Mouse (Mus musculus) bone marrow, adult 2 months (tissue): ENCODE data around the gene Slc5a10.

Experiments
- CTCF ChIP-seq: fragments of 200-500 bp; IDR thresholded peaks from 2 replicates; pipeline ENCODE4 v1.5.1; 2011; ENCODE audit warnings: low read length, control low read depth; ENCODE audit not compliant: control insufficient read depth, insufficient read depth
- POLR2A ChIP-seq: fragments of 200-500 bp; IDR thresholded peaks from 2 replicates; pipeline ENCODE4 v1.6.1; 2011; ENCODE audit warnings: low read depth, mild to moderate bottlenecking, control low read depth, low read length, borderline replicate concordance; ENCODE audit not compliant: control insufficient read depth

DNA sequence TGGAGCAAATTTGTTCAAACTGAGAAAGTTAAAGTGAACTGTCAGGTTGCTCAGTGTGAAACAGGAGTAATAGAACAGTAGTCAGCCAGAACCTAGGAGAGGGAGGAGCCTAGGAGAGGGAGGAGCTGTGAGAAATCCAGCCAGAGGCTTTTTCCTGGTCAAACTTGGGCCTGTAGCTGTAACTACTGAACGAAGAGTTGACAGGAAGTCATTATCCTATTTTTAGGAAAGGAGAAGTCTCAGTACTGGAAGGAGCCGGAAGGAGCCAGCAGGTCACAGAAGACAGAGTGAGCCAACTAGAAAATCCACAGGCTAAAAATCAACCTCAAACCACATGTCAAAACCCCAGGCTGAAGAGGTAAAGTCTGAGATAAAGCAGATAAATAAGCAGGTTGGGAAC lies 7.4 kb upstream of the Slc5a10 start:
- TF ChIP-seq CTCF (no peak), POLR2A (no peak)
